Mouse (Mus musculus): ENCODE measurements around the gene Ap2b1.
A peak's percentile ranks its signal among the peaks of the same experiment; 100 is the strongest.

Gene Ap2b1

DNA sequence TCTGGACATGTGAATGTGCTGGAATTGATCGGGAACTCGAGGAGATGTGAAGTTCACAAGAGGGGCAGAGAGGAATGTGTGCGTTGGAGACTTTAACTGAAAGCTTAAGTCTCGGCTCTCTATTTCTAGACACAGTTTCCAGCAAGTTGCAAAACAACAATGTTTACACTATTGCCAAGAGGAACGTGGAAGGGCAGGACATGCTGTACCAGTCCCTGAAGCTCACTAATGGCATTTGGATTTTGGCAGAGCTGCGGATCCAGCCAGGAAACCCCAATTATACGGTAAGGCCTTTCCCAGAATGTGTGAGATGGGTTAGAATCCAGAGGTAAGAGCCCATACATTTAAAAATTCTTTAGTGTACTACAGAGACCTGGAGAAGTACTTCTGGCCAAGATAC, 98.8 kb downstream of the Ap2b1 start:
- DNase-seq (ENCODE audit: low spot score): no peak

DNA sequence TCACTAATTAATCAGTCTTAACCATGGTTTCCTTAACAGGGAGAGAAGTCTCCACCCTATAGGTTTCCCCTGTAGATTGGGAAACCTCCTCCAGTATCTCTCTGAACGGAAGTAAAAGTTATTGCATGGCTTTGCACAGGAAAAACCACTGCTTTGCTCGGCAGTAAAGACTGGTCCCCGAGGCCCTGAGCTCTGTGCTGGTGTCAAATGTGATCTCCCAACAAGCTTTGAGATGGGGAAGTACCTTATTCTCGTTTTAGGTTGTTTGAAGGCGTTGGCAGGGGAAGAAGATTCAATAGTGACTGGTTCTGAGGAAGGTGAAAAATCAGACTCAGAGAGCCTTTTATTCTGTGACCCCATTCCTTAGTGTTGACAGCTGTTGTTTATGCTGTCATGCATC, 99.9 kb downstream of the Ap2b1 start:
- no peak for DNase-seq (ENCODE audit: low spot score)

DNA sequence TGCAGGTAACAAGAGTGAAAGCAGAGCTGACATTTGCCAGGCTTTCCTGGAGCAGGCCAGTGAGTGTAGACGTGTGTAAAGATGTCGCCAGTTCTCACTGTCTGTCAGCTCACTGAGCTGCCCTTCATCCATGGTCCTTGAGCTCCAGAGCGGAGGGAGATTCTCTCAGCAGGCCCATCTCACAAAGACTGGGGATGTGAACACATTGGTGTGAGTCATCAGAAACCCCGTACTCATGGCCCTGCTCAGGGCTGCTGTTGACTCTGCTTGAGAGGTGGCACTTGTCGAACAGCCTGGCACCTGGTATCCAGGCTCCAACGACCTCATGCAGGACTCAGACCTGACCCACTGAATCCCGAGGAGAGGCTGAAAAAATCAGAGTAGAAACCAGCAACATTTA, 105.0 kb downstream of the Ap2b1 start:
- no peak for DNase-seq (ENCODE audit: low spot score)

DNA sequence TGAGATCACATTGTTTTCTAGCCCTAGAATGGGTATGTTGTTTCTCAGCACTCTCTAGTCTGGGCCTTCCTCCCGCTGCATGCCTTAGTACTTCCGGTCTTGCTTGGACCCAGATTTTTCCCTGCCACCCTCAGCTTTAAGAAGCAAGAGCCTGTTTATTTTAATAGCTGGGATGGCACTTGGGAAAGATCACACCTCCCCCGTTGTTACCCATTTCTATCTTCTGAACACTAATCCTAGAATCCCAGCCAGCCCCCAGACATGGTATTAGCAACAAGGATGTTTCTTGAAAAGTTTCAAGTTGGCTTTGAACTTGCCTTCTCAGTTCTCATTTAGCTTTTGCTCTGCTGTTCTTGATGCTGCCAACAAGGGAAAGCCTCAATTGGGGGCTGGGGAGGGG, 107.6 kb downstream of the Ap2b1 start:
- no peak for DNase-seq (ENCODE audit: low spot score)

DNA sequence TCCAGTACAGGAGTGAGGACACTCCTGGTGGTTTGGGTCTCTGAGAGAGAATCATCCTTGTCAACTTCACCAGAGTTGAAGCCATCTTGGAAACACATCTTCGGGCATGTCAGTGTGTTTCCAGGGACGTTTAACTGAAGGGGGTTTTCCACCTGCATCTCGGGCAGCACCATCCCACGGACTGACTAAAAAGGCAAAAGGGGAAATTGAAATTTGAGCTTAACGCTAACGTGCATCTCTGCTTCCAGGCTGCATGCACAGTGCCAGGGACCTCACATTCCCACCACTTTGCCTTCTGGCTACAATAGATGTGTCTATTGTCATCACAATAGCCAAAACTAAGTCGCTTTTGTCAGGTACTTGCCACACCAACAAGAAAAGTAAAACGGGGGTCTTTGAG, 109.4 kb downstream of the Ap2b1 start:
- DNase-seq (ENCODE audit: low spot score): no peak

DNA sequence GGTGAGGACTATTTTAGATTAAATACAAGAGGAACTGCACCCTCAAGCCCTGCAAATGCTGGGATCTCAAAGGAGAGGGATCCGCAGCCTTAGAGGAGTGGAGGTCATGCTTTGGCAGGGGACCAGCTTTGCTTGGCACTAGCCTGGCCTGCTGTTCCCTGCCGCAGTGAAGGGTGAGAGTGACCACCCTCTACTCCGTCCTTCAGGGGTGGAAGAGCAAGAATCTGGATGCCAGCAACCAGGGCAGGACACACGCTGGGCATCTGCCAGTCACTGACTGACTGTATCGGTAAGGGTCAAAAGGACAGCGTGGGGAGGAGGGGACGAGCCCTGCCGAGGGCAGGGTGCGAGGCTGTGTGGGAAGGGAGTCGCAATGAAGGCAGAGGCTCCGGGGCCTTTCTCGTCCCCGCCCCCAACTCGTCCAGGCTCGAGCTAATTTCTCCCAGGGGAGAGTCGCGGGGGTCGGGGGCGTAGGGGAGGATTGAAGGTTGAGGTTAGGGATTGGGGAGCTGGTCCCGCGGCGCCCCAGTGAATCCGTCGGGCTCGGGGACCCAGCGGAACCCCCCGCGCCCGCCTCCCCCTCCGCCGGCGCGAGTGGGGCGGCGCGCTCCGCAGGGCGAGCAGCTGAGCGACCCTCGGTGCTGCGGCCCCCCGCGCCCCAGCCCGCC, 110.4 kb downstream of the Ap2b1 start, which contains the start of gene Rasl10b:
Gene Rasl10b (plus strand): TSS at position 51 of the 668 bp plus-strand sequence.
- peak; percentile 50 for DNase-seq (ENCODE audit: low spot score)

DNA sequence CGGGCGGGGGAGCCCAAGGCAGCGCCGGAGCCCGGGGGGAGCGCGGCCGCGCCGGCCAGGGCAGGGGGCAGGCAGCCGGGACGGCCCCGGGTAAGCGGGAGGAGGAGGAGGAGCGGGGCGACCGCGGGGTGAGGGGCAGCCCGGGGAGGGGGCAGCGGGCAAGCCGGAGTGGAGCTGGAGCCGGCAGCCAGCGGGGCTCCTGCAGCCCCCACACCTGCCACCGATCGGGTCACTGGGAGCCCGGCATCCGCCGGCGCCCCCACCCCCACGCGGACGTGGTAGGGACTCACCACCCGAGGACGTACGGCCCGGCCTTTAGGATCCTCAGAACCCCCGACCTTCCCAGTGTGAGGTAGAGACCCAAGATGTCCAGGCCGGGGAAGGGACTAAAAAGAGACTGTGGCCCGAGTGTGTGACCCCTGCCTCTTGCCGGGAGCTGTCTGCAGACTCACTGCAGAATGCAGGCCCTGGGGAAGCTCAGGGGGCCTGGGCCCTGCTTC, 111.0 kb downstream of the Ap2b1 start:
- peak; percentile 46 for DNase-seq (ENCODE audit: low spot score)

DNA sequence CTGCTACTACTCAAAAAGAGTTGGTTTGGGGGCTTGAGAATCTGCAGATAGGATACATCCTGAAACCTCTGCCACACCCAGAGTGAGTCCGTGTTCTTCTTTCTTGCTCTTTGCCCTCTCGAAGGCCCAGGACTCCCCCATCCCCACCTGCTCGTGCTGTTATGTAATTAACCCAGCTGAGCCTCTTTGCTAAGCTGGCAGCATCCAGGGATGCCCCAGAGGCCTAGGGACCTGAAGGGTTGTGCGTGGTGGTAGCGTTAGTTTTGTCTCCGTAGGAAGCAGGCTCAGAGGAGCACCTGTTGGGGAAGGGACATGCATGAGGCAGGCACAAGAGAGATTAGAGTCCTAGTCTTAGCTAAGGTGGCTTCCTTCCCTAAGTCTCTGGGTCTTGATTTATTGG, 111.7 kb downstream of the Ap2b1 start:
- DNase-seq (ENCODE audit: low spot score): no peak

DNA sequence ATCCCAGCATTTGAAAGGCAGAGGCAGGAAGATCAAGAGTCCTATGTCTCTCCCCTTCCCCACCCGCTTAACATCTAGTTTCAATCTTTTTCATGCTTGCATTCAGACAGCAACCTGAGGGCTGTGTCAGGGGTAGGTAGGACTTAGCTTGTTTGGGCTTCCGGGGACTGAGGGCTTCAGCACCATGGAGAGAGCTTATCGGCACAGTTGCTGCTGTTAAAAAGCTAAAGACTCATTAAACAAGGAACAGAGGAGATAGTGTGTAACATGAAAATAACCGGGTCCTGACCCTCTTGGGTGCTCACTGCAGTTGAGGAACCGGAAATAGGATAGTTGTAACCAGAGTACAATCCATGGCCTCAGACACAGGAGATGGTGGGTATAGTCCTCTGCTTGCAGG, 118.3 kb downstream of the Ap2b1 start:
- peak; percentile 78 for DNase-seq (ENCODE audit: low spot score)

DNA sequence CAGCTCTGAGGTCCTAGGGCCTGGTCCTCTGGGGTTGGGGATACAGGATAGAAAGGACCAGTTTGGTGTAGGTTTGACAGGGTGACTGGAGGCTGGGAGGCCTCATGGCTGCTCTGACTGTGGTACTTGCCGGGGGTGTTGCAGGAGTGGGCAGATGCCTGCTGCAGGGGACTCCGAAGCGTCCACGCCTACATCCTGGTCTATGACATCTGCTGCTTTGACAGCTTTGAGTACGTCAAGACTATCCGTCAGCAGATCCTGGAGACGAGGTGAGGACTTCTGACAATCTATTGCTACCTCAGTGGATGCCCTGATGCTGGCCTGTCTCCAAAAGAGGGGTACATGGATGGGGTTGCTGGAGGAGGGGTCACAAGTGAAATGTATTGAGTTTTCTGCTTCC, 118.9 kb downstream of the Ap2b1 start:
- no peak for DNase-seq (ENCODE audit: low spot score)

DNA sequence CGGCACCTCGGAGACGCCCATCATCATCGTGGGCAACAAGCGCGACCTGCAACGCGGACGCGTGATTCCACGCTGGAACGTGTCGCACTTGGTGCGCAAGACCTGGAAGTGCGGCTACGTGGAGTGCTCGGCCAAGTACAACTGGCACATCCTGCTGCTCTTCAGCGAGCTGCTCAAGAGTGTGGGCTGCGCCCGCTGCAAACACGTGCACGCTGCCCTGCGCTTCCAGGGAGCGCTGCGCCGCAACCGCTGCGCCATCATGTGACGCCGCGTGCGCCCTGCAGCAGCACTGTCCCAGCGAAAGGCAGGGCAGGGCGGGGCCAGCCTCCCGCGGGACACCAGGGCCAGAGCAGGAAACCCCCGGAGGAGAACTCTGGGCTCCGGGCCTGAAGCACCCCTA, 119.7 kb downstream of the Ap2b1 start:
- no peak for DNase-seq (ENCODE audit: low spot score)

DNA sequence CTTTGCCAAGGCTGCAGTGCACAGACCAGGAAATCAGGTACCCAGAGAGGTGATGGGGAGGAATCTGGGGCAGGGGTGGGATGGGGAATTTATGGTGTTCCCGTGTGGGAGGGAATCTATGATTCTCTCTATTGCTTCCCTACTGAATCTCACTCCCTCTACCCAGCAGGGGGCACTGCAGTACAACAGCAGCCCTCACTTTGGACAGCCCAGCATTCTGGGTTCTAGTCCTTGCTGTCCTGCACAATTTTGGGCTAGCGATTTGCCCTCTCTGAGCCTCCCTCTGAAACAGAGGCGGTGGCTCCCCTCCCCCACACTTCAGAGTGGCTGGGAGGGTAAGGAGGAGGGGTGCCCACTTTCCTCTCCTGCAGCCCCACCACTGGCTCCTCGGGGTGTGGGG, 121.5 kb downstream of the Ap2b1 start:
- no peak for DNase-seq (ENCODE audit: low spot score)

DNA sequence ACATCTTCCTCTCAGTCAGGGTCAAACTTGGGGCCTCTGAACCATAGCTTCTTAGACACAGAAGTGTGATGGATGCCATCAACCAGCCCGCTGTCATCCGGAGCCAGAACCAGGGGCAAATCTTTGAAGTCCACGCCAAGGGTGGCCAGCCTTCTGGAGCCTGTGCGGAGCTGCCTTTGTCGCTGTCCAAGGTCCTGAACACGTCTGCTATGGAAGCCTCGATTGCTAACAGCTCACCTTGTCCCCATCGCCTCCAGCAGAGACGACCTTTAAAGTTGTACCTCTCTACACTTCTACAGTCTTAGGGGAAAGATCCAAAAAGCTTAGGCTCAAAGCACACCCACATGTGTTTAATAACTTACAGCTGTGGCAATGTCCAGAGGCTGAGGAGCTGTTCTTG, 122.5 kb downstream of the Ap2b1 start:
- DNase-seq (ENCODE audit: low spot score): peak; percentile 91

DNA sequence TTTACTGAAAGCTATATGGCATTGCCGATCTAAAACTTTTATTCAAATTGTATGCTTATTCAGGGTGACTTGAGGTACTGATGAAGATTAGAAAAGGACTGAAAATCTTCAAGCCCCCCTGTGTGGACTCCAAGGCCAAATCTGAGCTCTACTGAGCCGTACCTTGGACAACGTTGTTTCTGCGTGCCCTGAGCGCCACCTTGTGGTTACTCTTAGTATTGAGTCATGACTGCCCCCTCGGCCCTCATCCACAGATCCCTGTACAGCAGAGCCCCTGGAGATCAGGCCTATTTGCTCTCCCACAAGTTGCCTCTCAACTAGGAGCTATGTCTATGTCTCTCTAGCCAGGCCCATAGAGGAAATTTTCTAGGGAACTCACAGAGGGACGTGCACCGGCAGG, 125.9 kb downstream of the Ap2b1 start:
- DNase-seq (ENCODE audit: low spot score): peak; percentile 83

DNA sequence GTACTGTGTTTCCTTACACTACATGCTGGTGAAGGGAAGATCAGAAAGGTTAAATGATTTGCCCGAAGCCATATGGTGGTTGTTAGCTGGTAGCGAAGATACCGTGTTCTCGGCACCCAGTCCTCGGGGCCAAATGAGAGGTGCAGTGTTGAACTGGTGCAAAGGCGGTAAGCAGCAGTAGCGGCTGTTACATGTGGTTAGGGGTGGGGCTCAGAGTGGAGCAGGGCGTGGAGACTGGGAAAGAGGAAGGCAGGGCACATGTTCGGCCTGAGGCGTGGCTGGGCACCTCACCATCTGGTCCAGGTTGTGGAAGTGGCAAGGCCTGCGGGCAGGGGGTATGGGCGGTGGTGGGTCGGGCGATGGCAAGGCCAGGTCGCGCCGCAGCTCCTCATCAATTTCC, 128.1 kb downstream of the Ap2b1 start:
- DNase-seq (ENCODE audit: low spot score): no peak

DNA sequence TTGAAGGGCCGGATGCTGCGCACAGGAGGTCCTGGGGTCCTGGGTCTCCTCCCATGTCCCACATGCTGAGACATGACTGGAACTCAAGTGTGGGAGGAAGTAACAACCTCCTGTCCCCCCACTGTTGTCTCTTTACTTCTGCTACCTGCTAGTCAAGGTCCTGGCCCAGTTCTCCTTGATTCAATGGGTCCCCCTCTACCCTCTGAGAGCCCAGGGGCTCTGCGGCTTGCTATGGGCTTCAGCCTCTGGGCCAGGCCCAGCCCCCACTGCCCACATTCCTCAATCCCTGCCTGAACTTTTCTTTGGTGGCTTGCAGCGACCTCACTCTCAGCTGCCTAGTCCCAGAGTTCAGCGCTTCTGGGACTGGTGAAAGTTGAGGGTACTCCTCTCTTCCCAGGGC, 130.5 kb downstream of the Ap2b1 start, which contains the start of gene Gas2l2:
Gene Gas2l2 (minus strand): TSS at position 101 of the 400 bp plus-strand sequence.
- no peak for DNase-seq (ENCODE audit: low spot score)

DNA sequence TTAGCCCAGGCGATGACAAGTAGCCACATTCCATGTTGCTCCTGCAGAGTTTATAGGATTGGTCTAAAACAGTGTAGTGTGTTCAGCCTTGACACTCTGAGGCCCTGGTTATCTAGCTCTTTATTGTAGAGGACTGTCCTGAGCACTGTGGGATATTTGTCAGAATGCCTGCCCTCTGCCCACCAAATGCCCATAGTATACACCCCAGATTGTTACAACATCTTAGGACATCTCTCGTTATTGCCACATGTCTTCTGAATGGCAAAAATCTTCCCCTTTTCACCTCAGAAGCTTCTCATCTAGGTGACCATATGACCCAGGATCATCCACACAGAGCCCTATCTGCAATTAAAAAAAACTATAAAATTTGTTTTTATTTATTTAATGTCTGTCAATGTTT, 133.7 kb downstream of the Ap2b1 start:
- no peak for DNase-seq (ENCODE audit: low spot score)

DNA sequence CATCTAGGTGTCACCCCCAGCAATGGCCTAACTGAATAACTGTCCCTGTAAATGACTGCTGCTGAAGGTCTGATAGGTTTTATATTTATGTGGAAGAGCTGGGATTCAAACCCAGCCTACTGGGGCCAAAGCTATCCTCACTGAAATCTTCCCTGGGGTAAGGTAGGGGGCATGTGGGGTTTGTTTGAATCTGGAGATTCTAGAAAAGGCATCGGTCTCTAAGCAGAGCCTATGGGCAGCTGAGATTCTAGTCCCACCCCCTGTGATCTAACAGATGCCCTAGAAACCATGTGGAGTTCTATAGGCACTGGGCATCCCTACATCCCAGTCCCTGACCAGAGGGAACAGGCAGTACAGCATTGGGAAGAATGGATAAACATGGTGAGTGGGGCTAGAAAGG, 138.6 kb downstream of the Ap2b1 start, which contains the start of gene 1700020L24Rik:
Gene 1700020L24Rik (plus strand): TSS at position 301 of the 400 bp plus-strand sequence.
- no peak for DNase-seq (ENCODE audit: low spot score)

DNA sequence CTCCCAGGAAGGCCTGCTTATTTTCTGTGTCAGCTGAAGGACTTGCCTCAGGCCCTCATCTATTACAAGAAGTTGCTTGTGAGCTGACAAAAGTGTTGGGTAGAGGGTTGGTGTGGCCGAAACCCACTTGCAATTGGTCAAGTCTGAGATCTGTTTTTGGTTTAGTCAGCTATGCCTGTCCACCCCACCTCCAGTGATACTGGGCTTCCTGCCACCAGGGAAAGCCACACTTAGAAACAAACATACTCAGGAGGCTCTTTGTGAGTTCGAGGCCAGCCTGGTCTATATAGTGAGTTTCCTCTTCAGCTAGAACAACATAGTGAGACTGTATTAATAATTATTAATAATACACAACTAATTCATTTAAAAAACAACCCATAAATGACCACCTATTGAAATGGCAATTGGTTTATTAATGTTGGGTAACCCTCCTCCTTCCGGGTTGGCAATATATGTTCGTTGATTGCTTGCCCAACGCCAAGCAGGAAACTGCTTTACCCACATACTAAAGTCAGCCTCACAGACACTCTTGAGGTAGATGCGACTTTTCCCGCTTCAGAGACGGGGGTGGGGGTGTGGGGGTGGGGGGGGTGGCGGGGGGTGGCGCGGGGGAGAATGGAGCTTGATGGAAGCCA, 140.7 kb downstream of the Ap2b1 start:
- DNase-seq (ENCODE audit: low spot score): no peak

DNA sequence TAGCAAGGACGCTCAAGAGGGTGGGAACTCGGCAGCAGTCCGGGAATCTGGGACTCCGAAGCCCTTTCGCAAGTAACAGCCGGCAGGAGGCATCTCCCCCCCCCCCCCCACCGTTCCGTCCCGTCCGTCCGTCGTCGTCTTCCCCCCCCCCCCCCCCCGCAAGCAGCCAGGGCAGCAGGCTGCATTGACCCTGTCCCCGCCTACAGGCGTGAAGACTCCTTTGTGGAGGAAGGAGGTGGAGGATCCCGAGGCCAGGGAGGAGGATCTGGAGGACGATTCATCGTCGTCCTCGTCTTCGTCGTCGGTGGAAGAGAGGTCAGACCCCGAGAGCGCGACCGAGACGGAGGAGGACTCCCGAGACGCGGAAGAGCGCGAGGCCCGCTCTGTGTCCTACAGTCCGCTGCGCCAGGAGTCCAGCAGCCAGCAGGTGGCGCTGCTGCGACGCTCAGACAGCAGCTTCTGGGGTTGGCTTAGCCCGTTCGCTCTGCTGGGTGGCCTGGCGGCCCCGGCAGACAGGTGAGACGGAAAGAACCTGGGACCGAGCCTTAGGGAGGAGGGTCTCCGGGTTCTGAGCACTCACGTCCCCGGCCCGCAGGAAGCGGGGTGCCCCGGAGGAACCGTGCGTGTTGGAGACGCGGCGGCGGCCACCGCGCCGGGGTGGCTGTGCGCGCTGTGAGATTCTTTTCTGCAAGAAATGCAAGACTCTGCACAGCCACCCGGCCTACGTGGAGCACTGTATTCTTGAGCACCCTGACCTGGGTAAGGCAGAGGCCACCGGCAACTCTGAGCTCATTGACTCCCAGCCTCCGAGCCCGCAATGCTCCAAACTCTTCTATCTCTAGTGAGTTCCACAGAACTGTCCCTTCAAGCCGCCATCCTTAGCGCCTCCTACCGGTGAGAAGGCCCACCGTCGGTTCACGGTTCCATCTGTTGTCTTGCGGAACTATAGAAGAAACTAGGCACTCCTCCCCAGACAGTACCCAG, 141.5 kb downstream of the Ap2b1 start:
- DNase-seq (ENCODE audit: low spot score): peak; percentile 90

DNA sequence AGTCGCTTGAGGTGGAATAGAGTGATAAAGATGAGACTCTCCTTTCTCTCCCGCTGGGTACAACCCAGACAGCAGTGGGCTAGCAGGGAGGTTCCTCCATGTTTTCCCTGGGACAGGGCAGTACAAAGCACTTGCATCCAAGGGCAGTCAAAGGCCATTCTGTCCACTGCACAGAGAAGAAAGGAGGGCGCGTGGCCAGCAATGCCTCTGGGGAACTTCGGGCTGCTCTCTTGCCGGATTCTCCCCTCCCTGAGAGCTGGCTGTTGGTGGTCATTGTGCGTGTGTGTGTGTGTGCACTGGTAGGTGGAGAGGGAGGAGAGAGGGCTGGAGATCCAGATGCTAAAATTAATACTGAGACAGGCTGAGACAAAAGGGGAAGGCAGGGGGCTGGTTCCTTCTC, 142.4 kb downstream of the Ap2b1 start:
- DNase-seq (ENCODE audit: low spot score): peak; percentile 74

DNA sequence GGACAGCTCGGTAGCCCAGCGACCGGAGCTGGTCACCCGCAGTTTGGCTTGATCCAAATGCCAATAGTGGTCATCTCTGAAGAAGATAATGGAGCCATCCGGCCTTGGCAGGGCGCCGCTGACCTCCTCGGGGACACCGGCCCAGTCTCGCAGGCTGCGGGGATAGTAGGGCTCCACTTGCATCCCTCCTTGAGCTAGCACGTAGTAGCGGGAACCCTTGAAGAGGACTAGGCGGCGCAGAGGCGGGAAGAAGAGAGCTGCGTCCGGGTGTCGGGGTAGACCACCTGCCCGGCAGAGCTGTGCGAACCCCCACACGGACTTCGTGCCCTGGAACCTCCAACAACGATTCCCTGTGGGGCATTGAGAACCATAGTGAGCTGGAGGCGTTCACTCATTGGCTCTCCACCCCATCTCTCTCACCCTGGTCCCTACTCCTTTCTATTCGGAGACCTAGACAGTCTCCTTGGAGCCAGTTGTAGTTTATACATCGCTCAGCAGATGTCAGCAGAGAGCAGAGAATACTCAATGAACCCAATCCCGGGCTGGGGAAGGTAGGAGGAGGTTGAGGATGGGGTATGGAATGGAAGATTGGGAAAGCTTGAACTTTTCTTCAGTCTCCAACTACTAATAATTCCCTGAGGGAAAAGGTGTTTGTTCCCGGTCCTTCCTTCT, 143.9 kb downstream of the Ap2b1 start:
- DNase-seq (ENCODE audit: low spot score): peak; percentile 83

Data from testis, postnatal 10 days (tissue).